Mouse (Mus musculus) lung, postnatal 0 days (tissue): ENCODE measurements around the gene Htr1f. TPM values are rescaled to one million over a fixed set of nuclear protein-coding genes. Genes with fewer than 3 reads are reported as not detected.

Experiments used
- ATAC-seq: fragments of 200-750 bp; cut with Nextera tagmentation; 2 replicates; pipeline ENCODE4 v1.8.0; 2017; ENCODE audit warnings: moderate library complexity
- DNase-seq: peaks from one replicate; pipeline ENCODE4 v3.0.0-alpha.2; 2016; ENCODE audit warnings: low spot score
- H3K27ac ChIP-seq: fragments of 300-500 bp; sonication (generic); 2 replicates; pipeline ENCODE4 v1.5.1; 2014; ENCODE audit warnings: antibody characterized with exemption, mild to moderate bottlenecking, low read length, mixed read lengths
- H3K27me3 ChIP-seq: fragments of 300-500 bp; sonication (generic); replicated peaks from 2 replicates; pipeline ENCODE4 v1.6.1; 2014; ENCODE audit warnings: low read length, mixed read lengths; ENCODE audit not compliant: insufficient read depth
- H3K36me3 ChIP-seq: fragments of 300-500 bp; sonication (generic); 2 replicates; pipeline ENCODE4 v1.6.1; 2014; ENCODE audit warnings: low read length, mixed read lengths; ENCODE audit not compliant: insufficient read depth
- H3K4me1 ChIP-seq: fragments of 300-500 bp; sonication (generic); 2 replicates; pipeline ENCODE4 v1.6.1; 2014; ENCODE audit warnings: antibody characterized with exemption, low read depth, low read length, mixed read lengths; ENCODE audit not compliant: insufficient read depth
- H3K4me2 ChIP-seq: fragments of 300-500 bp; sonication (generic); replicated peaks from 2 replicates; pipeline ENCODE4 v1.6.1; 2014; ENCODE audit warnings: low read depth, mild to moderate bottlenecking, low read length, moderate library complexity, mixed read lengths
- H3K4me3 ChIP-seq: fragments of 300-500 bp; sonication (generic); 2 replicates; pipeline ENCODE4 v1.5.1; 2014; ENCODE audit warnings: low read depth, low read length
- H3K9ac ChIP-seq: fragments of 300-500 bp; sonication (generic); replicated peaks from 2 replicates; pipeline ENCODE4 v1.6.1; 2014; ENCODE audit warnings: low read depth, mild to moderate bottlenecking
- H3K9me3 ChIP-seq: fragments of 300-500 bp; sonication (generic); 2 replicates; pipeline ENCODE4 v1.6.1; 2016; ENCODE audit warnings: low read length, mixed read lengths
- CTCF ChIP-seq: IDR thresholded peaks from 2 replicates; pipeline ENCODE4 v1.5.1; 2016; ENCODE audit warnings: antibody characterized with exemption, mild to moderate bottlenecking
- EP300 ChIP-seq: IDR thresholded peaks from 2 replicates; pipeline ENCODE4 v1.6.1; 2016; ENCODE audit warnings: antibody characterized with exemption, mild to moderate bottlenecking, control low read depth
- WGBS: fragments of 180-500 bp; shearing (Covaris S2); extraction: QIAGEN DNeasy Blood & Tissue Kit; methylation state at CpG from one replicate; pipeline ENCODE4 v1.1.7; 2014; 5-methylcytosine and 5-hydroxymethylcytosine counted together
- polyA plus RNA-seq: library from polyadenylated mRNA; unstranded; fragments of >200 nt; fragmentation: Nextera tagmentation; extraction: Ambion mirVana; gene quantifications from 2 replicates; pipeline ENCODE4 v1.2.1, GENCODE M21; 2015

Htr1f gene
- polyA plus RNA-seq, 1 experiment from 2014 or later = not detected

DNA sequence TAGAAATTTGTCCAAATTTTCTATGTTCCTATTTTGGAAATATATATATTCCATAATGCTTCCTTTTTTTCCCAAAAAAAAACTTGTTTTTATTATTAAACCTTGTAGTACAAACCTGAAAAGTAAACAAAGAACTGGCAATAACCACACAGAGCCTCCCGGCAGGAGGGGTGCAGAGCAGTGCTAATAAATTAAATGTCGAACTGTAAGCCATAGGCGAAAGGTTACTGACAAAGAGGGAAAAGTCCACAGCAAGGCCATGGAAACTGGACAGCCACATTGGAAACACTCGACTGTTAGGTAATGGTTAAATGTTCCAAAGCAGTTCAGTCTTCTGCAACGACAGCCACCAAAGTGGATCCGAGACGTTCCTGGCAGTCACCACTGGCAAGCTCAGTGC, 87.5 kb downstream of the Htr1f start:
- WGBS = 48% methylated on average over 7 of the region's 7 CpGs
- no peak for TF ChIP-seq EP300
- ATAC-seq (no peak), DNase-seq (no peak)
- Histone ChIP-seq H3K4me3 (no peak overlapping the region), H3K9ac (no peak overlapping the region), H3K27me3 (no peaks in the 10 kb centered on the region), H3K9me3 (no peaks in the 10 kb centered on the region), H3K4me1 (no peaks in the 10 kb centered on the region), H3K4me2 (no peak overlapping the region), H3K27ac (no peak overlapping the region), H3K36me3 (no peaks in the 10 kb centered on the region)

DNA sequence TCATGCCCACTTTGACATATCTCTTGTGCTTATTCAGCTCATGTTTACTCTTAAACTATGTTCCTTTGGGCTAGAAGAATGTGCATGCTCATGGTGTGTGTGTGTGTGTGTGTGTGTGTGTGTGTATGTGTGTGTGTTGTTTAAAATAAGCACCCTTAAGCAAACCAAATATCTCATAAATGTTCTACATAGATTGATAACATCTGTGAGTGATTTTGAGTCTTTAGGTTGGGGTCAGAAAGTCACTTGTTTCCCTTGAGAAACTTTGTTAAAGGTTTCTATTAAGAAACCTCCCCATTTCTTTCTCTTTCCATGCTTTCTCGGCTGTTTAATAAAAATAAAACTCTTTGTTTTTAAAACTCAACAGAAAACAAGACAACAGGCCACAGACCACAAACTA, 88.1 kb downstream of the Htr1f start:
- no peak overlapping the region for H3K4me3 ChIP-seq
- H3K27ac ChIP-seq = no peak overlapping the region
- H3K9ac ChIP-seq = no peak overlapping the region
- H3K4me1 ChIP-seq = no peaks in the 10 kb centered on the region
- 74% methylated on average over 1 of the region's 1 CpGs for WGBS
- no peak for TF ChIP-seq CTCF
- no peak for TF ChIP-seq EP300
- H3K4me2 ChIP-seq = no peak overlapping the region
- ATAC-seq (no peak), DNase-seq (no peak)
- H3K36me3 ChIP-seq = no peaks in the 10 kb centered on the region
- H3K27me3 ChIP-seq = no peaks in the 10 kb centered on the region
- H3K9me3 ChIP-seq = no peaks in the 10 kb centered on the region

DNA sequence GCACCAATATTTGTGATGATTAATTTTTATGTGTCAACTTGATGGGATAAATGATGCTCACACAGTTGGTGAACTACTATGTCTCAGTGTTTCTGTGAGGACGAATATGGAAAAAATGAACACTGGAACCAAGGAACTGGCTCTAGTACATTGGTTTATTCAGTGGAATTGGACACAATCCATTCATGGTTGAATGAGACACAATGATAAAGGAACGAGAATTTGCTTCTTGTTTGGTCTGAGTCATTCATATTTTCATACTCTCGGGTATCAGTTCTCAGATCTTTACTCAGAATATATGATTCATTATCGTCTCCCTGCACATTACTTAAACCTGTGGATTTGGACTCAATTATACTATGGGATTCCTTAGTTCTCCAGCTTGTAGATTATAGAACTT, 90.4 kb downstream of the Htr1f start:
- H3K27me3 ChIP-seq = no peaks in the 10 kb centered on the region
- DNase-seq (no peak), ATAC-seq (no peak)
- H3K9me3 ChIP-seq = no peaks in the 10 kb centered on the region
- no peaks in the 10 kb centered on the region for H3K4me1 ChIP-seq
- no peaks in the 10 kb centered on the region for H3K36me3 ChIP-seq
- WGBS = 75% methylated on average over 4 of the region's 4 CpGs
- no peak overlapping the region for H3K4me2 ChIP-seq
- no peak overlapping the region for H3K9ac ChIP-seq
- TF ChIP-seq EP300 (no peak), CTCF (no peak)
- no peak overlapping the region for H3K27ac ChIP-seq
- H3K4me3 ChIP-seq = no peak overlapping the region

DNA sequence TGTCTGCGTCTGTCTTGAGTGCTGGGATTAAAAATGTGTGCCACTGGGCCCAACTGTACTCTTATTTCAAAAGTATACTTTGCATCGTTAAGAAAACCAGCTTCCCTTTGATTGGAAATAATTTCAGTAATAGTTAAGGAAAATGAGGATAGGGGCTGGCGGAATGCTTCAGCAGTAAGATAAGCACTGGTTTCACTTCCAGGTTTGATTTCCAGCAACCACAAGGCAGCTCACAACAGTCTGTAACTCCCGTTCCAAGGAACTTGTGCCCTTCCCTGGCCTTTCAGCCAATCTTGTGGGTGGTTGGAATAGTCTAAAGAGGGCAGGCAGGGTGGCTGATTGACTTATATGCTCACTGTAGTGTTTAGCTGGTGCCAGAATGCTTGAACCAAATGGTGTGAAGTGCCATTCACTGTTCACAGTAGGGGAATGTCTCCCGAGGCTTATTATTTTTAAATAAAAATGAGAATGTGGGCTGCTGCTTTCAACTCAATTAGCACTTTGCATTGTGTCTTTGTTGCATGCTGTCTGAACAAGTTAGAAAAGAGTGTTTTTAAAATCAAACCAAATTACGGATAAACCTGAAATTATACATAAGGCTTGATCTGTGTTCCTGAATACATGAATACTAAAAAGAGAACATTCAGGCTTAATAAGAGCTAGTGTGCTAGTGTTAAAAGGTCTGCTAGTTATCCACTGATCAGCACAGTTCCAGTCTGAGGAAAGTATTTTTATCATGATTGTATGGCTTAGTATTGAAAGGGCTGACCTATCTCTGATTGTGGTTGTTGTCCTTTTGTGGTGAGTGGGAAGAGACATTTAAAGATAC, 103.4 kb downstream of the Htr1f start:
- no peak for ATAC-seq
- no peak for DNase-seq
- H3K27ac ChIP-seq = no peak overlapping the region
- H3K4me2 ChIP-seq = no peak overlapping the region
- TF ChIP-seq CTCF (no peak), EP300 (no peak)
- H3K9ac ChIP-seq = no peak overlapping the region
- no peaks in the 10 kb centered on the region for H3K4me1 ChIP-seq
- no peaks in the 10 kb centered on the region for H3K27me3 ChIP-seq
- no peaks in the 10 kb centered on the region for H3K9me3 ChIP-seq
- 73% methylated on average over 6 of the region's 6 CpGs for WGBS
- no peak overlapping the region for H3K4me3 ChIP-seq
- no peaks in the 10 kb centered on the region for H3K36me3 ChIP-seq

DNA sequence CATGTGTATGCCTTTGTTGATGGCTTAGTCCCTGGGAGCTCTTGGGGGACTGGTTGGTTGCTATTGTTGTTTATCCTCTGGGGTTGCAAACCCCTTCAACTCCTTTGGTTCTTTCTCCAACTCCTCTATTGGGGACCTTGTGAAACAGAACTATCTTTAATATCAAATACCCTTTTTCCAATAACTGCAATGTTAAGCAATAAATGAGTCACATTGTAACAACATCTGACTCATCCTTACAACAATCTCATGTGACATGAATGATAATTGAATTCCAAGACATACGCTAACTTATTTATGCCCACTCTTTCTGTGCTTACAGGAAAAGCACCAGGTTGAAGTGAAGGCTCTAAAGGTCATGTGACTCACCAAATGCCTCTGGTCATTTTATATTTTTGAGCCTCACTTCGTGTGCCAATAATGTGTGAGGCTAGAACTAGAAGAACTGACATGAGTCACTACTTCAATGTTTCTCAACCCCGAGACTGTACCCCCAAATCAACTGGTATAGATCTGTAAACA, 116.3 kb downstream of the Htr1f start:
- no peak for ATAC-seq
- Histone ChIP-seq H3K9me3 (no peaks in the 10 kb centered on the region), H3K27me3 (no peaks in the 10 kb centered on the region), H3K4me2 (no peak overlapping the region), H3K4me1 (no peaks in the 10 kb centered on the region), H3K36me3 (no peaks in the 10 kb centered on the region), H3K4me3 (no peak overlapping the region), H3K27ac (no peak overlapping the region), H3K9ac (no peak overlapping the region)
- no peak for DNase-seq
- no peak for TF ChIP-seq CTCF
- TF ChIP-seq EP300 = no peak
- WGBS = 62% methylated on average over 3 of the region's 3 CpGs

DNA sequence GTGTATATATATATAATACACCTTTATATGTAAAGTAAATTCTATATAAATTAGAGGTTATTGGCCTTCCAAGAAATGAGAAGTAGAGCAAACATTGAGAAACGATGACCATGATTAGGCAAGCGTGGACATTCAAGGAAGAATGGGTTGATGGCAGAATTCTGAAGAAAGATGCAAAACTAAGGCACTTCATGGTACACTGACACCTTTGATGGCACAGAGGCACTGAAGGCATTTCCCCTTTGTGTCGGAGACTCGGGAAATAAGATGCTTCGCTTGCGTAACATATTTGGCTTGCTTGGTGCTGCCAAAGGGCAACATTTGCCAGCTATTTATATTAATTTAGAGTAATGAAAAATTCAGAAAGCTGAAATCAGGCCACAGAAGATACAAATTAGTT, 118.1 kb downstream of the Htr1f start:
- no peak for TF ChIP-seq EP300
- no peak for TF ChIP-seq CTCF
- no peak for ATAC-seq
- Histone ChIP-seq H3K9me3 (no peaks in the 10 kb centered on the region), H3K27ac (no peak overlapping the region), H3K4me1 (no peaks in the 10 kb centered on the region), H3K9ac (no peak overlapping the region), H3K4me2 (no peak overlapping the region), H3K27me3 (no peaks in the 10 kb centered on the region), H3K4me3 (no peak overlapping the region), H3K36me3 (no peaks in the 10 kb centered on the region)
- no peak for DNase-seq
- 81% methylated on average over 6 of the region's 6 CpGs for WGBS
